Mouse (Mus musculus): ENCODE measurements around the gene Slc2a8.

DNA sequence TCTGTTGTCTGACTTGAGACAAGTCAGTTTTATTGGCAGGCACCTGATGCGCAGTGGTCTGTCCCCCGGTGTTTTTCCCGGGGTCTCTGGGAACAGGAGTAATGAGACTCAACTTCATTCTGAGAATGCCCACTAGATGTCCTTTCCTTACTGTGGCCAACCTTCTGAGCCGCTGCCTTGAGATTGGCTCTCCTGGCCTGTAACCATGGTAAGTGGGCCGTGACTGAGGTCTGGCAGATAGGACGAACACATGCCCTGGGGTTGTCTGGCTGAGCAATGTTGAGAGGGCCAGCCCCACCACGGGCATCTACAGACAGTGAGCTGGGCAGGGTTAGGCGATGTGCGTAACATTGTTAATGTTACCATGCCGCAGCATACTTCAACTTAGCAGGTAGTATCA is 42.7 kb upstream of the Slc2a8 start:
- TF ChIP-seq POLR2A (IDR thresholded peaks at IDR 0.05; ENCODE audit: borderline replicate concordance, low read depth, low read length) (no peak), CTCF (IDR thresholded peaks at IDR 0.05; ENCODE audit: low read depth, low read length) (no peak)

All from bone marrow macrophage, adult 2 months (primary cell).